Mouse (Mus musculus) adrenal gland, postnatal 4 days (tissue): ENCODE data around the gene Zbtb17. TPM values are rescaled to one million over a fixed set of nuclear protein-coding genes. Genes with fewer than 3 reads are reported as not detected.

ENCODE experiments used
- DNase-seq, 2 experiments: peaks; one replicate each; pipeline ENCODE4 v3.0.0; 2021 to 2022; ENCODE audit warnings: low spot score in 2 of 2, mixed read lengths in 2 of 2
- total RNA-seq, 2 experiments: library from RNA; stranded (reverse); gene quantifications; 2 replicates each; pipeline ENCODE4 v1.2.3; 2021

Gene Zbtb17
- total RNA-seq, 2 experiments from 2014 or later = 21.6 to 24.9 TPM

GRCm38 (mm10) chr4:141456193-141456938, 11.9 kb downstream of the Zbtb17 start:
- no peak for DNase-seq

DNA sequence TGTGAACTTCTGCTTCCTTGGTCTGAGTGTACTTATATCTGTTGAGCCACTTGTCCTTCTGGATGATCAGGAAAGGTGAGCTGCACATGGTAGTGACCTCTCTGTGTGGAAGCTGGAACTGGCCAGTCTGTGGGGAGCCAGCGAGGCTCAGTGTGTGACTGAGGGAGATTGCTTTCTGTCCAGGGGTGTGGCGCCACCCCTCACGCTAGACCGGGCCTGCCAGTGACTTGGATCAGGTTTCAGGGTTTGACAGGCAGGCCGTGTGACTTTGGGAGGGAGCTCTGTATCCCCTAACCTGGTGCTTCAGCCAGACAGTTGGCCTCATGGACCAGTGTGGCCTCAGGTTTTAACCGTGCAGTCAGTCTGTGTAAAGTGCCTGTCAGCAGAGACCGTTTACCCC, 13.8 kb downstream of the Zbtb17 start:
- DNase-seq = no peak

- DNase-seq = no peak
These were observed 14.4 kb downstream of the Zbtb17 start for GRCm38 (mm10) chr4:141458888-141459287.

DNA sequence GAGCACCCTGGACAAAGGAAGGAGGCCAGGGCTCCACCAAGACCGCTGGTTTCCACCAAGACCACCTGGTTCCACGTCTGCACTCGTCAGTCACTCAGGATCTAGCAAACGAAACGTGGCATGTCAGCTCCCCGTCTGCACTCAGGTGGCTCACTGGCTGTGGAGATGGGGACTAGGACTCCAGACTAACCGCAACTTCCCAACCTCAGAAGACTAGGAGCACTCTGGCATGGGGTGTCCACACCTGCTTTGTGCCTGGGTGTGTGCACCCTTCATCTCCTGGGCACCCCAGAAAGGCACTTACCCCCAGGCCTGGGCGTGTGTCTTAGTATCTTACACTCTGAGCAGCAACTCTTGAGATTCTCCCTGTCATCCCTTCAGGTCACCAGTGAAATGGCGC, 15.3 kb downstream of the Zbtb17 start:
- no peak for DNase-seq

DNA sequence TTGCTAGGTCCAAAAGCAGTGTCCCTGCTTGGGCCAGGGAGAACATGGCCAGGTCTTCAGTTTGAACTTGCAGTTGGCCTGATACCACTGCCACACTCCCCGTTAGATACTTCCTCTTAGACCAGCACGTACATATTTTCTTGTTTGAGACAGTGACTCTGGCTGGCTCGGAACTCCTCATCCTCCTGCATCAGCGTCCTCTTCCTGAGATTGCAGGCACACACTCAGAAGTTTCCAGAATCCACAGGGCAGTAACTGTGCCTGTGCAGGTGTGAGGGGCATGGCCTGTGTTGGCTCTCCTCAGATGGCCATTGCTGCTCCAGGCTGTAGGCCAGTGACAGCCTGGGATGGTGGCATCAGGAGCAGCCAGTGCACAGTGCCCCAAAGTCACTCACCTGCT, 16.0 kb downstream of the Zbtb17 start:
- DNase-seq = no peak

DNA sequence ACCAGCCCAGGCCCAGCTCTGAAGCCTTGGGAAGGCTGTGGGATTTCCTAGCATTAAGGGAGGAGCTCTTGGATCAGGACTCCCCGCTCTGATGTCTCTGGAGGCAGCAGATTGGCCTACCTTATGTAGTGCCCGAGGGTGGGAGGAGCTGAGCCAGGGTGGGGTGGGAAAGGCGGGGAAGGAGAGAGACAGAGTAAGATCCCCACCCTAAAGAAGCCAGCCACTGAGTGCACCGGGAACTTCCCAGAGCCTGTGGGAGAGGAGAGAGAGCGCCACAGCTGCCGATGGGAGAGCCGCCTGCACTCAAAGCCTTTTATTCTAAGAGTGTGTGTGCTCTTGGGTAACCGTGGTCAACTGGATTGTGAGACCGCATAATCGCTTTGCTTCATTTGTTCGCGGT, 16.6 kb downstream of the Zbtb17 start:
- no peak for DNase-seq

- no peak for DNase-seq
These were observed 17.1 kb downstream of the Zbtb17 start for GRCm38 (mm10) chr4:141461576-141461975.

DNA sequence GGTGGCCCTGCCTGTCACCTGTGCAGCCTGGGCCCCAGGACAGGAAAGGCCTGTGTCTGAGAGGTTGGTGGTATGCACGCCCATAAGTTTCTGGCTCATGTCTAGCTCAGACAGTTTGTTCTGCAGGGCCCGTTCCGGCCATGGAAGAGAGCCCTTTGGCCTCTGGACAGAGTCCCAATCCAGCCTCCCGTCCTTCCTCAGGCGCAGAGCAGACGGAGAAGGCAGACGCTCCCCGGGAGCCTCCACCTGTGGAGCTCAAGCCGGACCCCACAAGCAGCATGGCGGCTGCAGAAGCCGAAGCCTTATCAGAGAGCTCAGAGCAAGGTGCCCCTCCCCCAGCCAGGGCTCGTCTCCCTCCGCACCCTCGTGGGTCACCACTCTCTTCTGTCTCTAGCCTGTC, 19.0 kb downstream of the Zbtb17 start:
- DNase-seq = no peak

DNA sequence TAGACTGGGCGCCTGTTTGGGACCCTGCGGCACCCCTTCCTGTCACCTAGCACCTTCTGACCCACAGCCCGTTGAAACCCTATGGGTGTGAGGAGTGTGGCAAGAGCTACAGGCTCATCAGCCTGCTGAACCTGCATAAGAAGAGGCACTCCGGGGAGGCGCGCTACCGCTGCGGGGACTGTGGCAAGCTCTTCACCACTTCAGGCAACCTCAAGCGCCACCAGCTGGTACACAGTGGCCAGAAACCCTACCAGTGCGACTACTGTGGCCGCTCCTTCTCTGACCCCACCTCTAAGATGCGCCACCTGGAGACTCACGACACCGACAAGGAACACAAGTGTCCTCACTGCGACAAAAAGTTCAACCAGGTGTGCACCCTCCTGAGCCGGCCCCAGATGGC, 20.3 kb downstream of the Zbtb17 start:
- DNase-seq = no peak

- DNase-seq = no peak
These were observed 21.2 kb downstream of the Zbtb17 start for GRCm38 (mm10) chr4:141465512-141466288.

DNA sequence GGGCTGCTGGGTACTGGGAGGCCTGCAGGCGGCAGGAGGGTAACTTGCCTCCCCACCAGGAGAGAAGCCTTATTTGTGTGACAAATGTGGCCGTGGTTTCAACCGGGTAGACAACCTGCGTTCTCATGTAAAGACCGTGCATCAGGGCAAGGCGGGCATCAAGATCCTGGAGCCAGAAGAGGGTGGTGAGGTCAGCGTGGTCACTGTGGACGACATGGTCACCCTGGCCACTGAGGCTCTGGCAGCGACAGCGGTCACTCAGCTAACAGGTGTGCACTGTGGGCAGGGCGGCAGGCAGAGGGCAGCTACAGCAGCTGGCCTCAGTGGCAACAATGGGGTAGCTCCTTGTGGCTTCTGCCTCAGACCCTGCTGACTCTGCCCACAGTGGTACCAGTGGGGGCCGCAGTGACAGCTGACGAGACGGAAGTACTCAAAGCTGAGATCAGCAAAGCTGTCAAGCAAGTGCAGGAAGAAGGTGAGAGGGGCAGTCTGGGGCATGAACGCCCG, 21.9 kb downstream of the Zbtb17 start:
- no peak for DNase-seq

DNA sequence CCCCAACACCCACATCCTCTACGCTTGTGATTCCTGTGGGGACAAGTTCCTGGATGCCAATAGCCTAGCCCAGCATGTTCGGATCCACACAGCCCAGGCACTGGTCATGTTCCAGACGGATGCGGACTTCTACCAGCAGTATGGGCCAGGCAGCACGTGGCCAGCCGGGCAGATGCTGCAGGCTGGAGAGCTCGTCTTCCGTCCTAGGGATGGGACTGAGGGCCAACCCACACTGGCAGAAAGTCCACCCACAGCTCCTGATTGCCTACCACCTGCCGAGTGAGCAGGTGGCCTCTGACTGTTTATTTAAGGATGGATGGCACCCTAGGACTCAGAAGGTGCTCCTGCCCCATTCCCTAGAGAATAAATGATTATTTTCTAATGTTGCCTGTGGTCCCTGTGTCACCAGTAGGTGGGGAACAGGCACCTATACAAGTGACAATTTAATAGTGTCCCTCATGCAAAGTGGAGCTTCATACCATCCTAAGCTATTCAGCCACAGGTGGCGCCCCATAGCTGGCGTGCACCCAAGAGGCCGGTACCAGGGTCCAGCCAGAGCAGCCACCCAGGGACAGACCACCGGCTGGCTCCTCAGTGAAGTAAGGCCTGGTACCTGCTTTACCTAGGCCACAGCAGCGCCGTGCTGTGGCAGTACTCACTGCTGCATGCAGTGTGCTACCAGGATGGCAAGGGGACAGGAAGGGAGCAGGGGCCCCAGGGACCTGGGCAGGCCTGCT, 22.6 kb downstream of the Zbtb17 start:
- no peak for DNase-seq

GRCm38 (mm10) chr4:141467581-141467927, 23.1 kb downstream of the Zbtb17 start:
- DNase-seq = no peak

DNA sequence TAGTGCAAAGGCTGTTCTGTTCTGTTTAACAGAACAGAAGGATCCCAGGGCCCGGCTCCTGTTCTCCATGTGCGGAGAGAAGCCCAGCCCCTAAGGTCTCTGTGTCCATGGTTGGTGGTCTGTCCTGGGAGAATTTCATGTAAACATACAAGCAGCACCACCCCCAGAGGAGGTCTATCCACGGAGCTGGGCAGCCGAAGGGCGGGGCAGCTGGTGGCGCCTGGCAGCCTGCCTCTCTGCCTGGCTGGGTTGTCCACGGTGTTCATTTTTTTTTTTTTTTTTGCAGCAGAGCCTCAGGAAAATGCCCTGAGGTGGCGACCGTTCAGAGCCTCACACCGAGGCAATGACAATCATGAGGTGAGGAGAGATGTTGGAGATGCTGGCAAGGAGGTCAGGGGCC, 24.1 kb downstream of the Zbtb17 start:
- no peak for DNase-seq

GRCm38 (mm10) chr4:141469343-141469742, 24.9 kb downstream of the Zbtb17 start:
- no peak for DNase-seq

DNA sequence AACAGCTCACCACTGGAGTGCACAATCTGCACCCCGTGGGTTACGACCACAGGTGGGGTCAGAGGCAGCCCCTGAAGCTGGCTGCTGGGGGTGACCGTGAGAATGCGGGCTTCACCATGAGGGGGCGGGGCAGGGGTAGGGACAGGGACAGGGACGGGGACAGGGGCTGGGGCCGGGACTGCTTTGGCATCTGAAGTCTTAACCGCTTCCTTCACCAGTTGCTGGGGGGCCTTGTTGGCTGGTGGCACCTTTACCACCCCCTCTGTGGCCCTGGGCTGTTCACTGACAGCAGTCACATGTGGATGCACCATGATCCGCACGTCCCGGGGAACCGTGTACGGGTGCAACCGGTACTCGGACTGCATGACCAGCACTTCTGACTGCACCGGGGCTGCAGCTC, 27.0 kb downstream of the Zbtb17 start:
- DNase-seq = no peak

DNA sequence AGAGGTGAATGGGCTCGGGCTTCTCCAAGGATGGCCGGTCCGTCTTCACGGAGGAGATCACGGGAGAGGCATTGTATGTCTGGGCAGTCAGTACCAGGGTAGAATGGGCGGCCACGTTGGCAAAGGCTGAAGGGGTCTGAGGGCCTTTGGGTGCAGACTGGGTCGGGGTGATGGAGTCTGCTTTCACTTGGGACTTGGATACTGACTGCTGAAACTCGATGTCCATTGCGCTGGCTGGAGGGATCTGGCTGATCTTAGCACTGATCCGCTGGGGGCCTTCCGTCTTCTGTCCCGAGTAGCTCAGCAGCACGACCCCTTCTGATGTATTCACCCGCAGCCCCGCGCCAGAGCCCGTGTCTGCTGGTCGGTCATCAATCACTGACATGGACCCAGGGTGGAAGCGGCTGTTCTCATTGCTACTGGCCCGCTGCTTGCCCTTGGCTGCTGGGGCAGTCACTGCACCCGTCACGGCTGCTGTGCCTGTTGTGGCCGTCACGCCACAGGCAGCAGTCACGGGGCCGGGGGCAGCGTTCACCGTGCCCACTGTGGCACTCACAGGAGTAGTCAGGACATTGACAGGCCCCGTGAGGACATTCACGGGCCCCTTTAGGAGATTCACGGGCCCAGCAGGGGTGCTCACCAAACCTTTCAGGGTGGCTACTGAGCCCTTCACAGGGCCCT, 28.3 kb downstream of the Zbtb17 start:
- DNase-seq = no peak

DNA sequence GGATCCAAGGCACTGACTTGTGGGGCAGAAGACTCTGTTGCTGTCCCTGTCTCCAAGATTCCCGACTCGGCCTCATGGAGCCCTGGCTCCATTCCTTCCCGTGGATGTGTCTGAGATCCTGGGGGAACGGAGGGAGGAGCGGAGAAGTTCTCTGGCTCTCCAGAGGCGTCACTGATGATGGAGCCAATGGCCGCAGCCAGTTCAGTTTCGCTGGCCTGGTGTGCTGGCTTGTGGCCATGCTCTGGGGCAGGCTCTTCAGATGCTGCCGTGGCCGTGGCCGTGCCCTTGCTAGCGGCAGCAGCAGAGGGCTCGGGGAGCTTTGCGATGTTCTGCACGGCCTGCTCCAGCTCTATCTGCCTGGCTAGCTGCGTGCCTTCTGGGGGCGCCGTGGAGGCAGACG, 30.0 kb downstream of the Zbtb17 start:
- DNase-seq = no peak

DNA sequence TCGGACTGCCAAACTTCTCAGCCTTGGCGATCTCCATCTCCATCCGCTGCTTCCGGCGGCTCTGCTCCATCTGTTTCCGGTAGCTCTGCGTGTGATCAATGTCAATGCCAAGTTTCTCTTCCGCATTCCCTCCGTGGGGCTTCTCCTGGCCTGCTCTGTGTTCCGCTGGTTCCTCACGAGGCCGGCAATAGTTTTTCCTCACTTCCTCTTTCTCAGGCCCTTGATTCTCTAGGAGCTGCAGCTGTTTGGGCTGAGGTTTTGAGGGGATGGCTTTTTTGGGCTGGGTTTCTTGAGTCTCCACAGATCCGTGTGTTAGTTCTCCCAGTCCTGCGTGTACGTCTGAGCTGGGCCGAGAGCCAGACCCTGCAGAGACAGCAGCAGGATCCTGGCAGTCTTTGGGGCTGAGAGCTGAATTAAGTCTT, 33.2 kb downstream of the Zbtb17 start:
- no peak for DNase-seq

GRCm38 (mm10) chr4:141478225-141478624, 33.8 kb downstream of the Zbtb17 start:
- no peak for DNase-seq

GRCm38 (mm10) chr4:141478794-141479193, 34.3 kb downstream of the Zbtb17 start:
- DNase-seq = no peak
